Mouse (Mus musculus): ENCODE results near the gene Armt1.

GRCm38 (mm10) chr10:4430399-4430798 is 1.9 kb upstream of the Armt1 start:
- TF ChIP-seq POLR2A (IDR thresholded peaks at IDR 0.05; ENCODE audit: low read depth, low read length) (no peak), CTCF (IDR thresholded peaks at IDR 0.05; ENCODE audit: borderline replicate concordance, insufficient read depth, low read length) (no peak)

Data from embryonic fibroblast, embryonic 13.5 days (primary cell).